Comparison of ENCODE assay signal across 16 mouse cellular contexts in genomic region chr14:25184875-25185274, GRCm38 (mm10).
A peak's percentile ranks its signal among the peaks of the same experiment; 100 is the strongest.
DNase-seq lines count a peak whose midpoint lies in the region; ATAC-seq lines count a peak whose summit lies in the region.
"Had no signal": no experiment of that assay in that cellular context is flagged by ENCODE, and none has a peak within 500 bp of the region (broad histone marks: within the 10 kb centered on the region; RNA-seq: fewer than 3 reads in every experiment).

No protein-coding gene starts in this region.

- ATAC-seq in hindbrain, embryonic 14.5 days (ENCODE audit: low FRiP score) = no peak
- ATAC-seq in hindbrain, embryonic 11.5 days (ENCODE audit: low FRiP score) = no peak
- peak; percentile 73 for ATAC-seq in inflammation-experienced regulatory T-cells, adult 6 months
- ATAC-seq: Patski had no signal

- peak overlapping the region; percentile 89 for H3K27ac ChIP-seq in hindbrain, embryonic 14.5 days
- no peak overlapping the region for H3K27ac ChIP-seq in hindbrain, embryonic 11.5 days (ENCODE audit: low read depth, low read length)
- H3K27ac ChIP-seq: liver, embryonic 14.5 days; macrophage had no signal

- H3K4me2 ChIP-seq in hindbrain, embryonic 14.5 days (replicated peaks) = no peak overlapping the region
- H3K4me2 ChIP-seq in hindbrain, embryonic 11.5 days (replicated peaks; ENCODE audit: low read depth, low read length) = no peak overlapping the region
- H3K4me2 ChIP-seq: heart, embryonic 12.5 days had no signal

- no peaks in the 10 kb centered on the region for H3K9me3 ChIP-seq in hindbrain, embryonic 14.5 days (ENCODE audit: control insufficient read depth, low read length)
- no peaks in the 10 kb centered on the region for H3K9me3 ChIP-seq in hindbrain, embryonic 11.5 days (ENCODE audit: control insufficient read depth, low read length)
- H3K9me3 ChIP-seq: heart, embryonic 12.5 days; limb, embryonic 13.5 days had no signal

- peaks cover 24% of the 10 kb centered on the region for H3K4me1 ChIP-seq in hindbrain, embryonic 14.5 days (replicated peaks; ENCODE audit: control insufficient read depth, insufficient read depth, low read length)
- peaks cover 3% of the 10 kb centered on the region; the same call in 1 of the 2 replicates for H3K4me1 ChIP-seq in hindbrain, embryonic 11.5 days (replicated peaks; ENCODE audit: control insufficient read depth, insufficient read depth, low read length)

- no peaks in the 10 kb centered on the region for H3K36me3 ChIP-seq in hindbrain, embryonic 14.5 days (replicated peaks; ENCODE audit: control insufficient read depth, insufficient read depth)
- H3K36me3 ChIP-seq in hindbrain, embryonic 11.5 days (ENCODE audit: control insufficient read depth, insufficient read depth, low read length) = no peaks in the 10 kb centered on the region
- H3K36me3 ChIP-seq: heart, embryonic 12.5 days; limb, embryonic 13.5 days had no signal

- 76% methylated on average over 1 of the region's 1 CpGs for WGBS in hindbrain, embryonic 14.5 days
- WGBS in hindbrain, embryonic 11.5 days = 89% methylated on average over 1 of the region's 1 CpGs

- no peak overlapping the region for H3K4me3 ChIP-seq in hindbrain, embryonic 14.5 days (replicated peaks; ENCODE audit: low read length)
- H3K4me3 ChIP-seq in hindbrain, embryonic 11.5 days (ENCODE audit: low read depth, low read length) = no peak overlapping the region
- H3K4me3 ChIP-seq: erythroblast, embryonic 14.5 days; heart, embryonic 12.5 days; limb, embryonic 13.5 days had no signal

- no peak overlapping the region for H3K9ac ChIP-seq in hindbrain, embryonic 14.5 days
- no peak overlapping the region for H3K9ac ChIP-seq in hindbrain, embryonic 11.5 days (ENCODE audit: low read depth, low read length)
- H3K9ac ChIP-seq: heart, embryonic 12.5 days; limb, embryonic 13.5 days; liver, embryonic 14.5 days had no signal

- no peaks in the 10 kb centered on the region for H3K27me3 ChIP-seq in hindbrain, embryonic 14.5 days (ENCODE audit: control insufficient read depth, insufficient read depth, low read length)
- H3K27me3 ChIP-seq in hindbrain, embryonic 11.5 days (ENCODE audit: control insufficient read depth, insufficient read depth, low read length) = no peaks in the 10 kb centered on the region
- H3K27me3 ChIP-seq: heart, embryonic 12.5 days; limb, embryonic 13.5 days; Patski had no signal

- no peak for DNase-seq in hindbrain, embryonic 14.5 days (ENCODE audit: low spot score)
- no peak for DNase-seq in hindbrain, embryonic 11.5 days (ENCODE audit: low spot score)
- DNase-seq in thymus, postnatal 0 days (ENCODE audit: low spot score) = peak; percentile 20
- no peak for DNase-seq in thymus, postnatal 36 days
- DNase-seq in naive thymus-derived CD4-positive, alpha-beta T cell, adult 2 months (ENCODE audit: low read depth) = peak; percentile 7
- DNase-seq in cerebellum, adult 11 months = no peak
- no peak for DNase-seq in right cerebral cortex, adult 18-20 months
- DNase-seq: layer of hippocampus, adult 9-11 months; thymus, postnatal 25 days had no signal

Comparison
In these comparisons a context has a peak if more than half of its experiments do, and no peak if none do; other contexts are left out.
1. DNase-seq: peak in thymus, postnatal 0 days (single experiment) and naive thymus-derived CD4-positive, alpha-beta T cell, adult 2 months (single experiment); none in hindbrain, embryonic 14.5 days (single experiment), hindbrain, embryonic 11.5 days (single experiment), thymus, postnatal 36 days (0 of 2), cerebellum, adult 11 months (single experiment) and right cerebral cortex, adult 18-20 months (single experiment).